Mouse (Mus musculus) urinary bladder, postnatal 14 days (tissue): Measurements from ENCODE around the gene Slc45a1.

Source experiments
- DNase-seq: peaks from one replicate; pipeline ENCODE4 v3.0.0; 2021; ENCODE audit warnings: low spot score

Gene Slc45a1

GRCm38 (mm10) chr4:150659926-150660610, 8.1 kb upstream of the Slc45a1 start:
- no peak for DNase-seq

DNA sequence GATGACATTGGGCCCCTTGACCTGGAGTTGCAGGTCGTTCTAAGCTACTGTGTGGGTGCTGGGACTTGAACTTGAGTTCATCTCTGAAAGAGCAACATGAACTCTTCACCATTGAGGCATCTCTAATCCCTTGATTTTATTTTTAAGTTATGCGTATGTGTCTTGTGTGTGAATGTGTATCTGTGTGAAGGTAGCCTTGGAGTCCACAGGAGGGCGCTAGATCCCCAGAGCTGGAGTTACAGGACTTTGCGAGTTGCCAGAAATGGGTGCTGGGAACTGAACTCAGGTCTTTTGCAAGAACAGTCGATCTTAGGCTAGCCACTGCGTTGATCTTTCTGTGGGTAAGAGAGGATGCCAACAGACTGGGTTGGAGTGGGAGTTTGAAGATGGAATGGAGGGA, 4.5 kb upstream of the Slc45a1 start:
- DNase-seq, result no peak

- DNase-seq, result peak; percentile 87
These were observed 4.0 kb upstream of the Slc45a1 start for GRCm38 (mm10) chr4:150655989-150656388.

GRCm38 (mm10) chr4:150653072-150653599, 1.2 kb upstream of the Slc45a1 start:
- peak; percentile 31 for DNase-seq

- DNase-seq, result no peak
These were observed 2.6 kb downstream of the Slc45a1 start for GRCm38 (mm10) chr4:150649327-150649726.

GRCm38 (mm10) chr4:150644299-150644698, 7.7 kb downstream of the Slc45a1 start:
- DNase-seq, result no peak

- no peak for DNase-seq
These were observed 15.3 kb downstream of the Slc45a1 start for GRCm38 (mm10) chr4:150636635-150637034.

DNA sequence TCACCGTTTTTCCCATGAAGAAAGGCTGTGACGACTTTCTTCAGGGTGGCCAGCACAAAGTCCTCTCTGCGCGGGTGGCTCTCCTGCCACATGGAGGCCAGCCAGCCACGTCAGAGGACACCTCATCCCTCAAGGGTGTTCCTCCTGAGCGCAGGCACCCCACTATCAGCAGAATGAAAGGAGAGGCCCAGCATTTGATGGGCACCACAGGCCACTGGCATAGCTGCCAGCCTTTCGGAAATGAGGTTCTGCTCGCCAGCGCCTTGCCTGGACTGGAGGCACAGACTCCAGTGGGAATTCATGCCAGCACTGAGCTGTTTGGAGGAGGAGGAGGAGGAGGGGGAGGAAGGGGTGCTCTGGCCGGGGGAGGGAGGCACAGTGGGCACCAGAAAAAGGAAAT, 16.4 kb downstream of the Slc45a1 start:
- DNase-seq, result no peak

DNA sequence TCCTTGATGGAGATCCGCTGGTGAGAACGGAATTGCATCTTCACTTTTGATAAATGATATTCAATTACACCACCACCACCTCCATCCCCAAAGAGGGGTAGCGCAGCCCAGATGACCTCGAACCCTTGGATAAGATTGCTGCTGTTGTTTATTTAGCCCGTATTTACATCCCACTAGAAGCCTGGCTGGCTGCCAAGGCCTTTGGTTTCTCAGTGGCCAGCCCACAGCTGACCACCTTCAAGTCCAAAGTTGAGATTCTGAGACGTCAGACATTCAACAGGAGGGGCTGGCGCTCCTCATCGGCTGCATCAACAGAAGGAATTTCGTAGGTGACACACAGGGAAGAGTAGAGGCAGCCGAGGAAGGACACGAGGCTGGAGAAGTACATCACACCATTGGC, 22.7 kb downstream of the Slc45a1 start:
- no peak for DNase-seq

- peak; percentile 75 for DNase-seq
These were observed 25.8 kb downstream of the Slc45a1 start for GRCm38 (mm10) chr4:150625951-150626732.

DNA sequence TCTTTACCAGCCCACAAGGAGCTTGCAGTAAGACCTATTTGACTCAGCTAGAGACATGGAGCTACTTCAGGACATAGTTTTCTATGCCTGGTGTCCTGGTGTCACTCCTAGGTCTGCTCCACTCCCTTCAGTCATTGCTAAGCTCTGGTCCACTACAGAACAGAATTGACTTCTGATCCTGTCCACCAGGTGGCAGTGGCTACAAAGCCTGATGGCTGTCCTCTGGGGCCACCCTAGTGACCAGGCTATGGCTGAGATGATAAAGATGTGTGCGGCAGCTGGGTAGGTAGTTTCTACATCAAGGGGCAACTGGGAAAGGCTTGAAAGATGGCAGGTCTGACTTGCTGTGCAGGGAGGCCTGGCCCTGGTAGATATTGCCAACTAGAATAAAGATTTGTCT, 26.5 kb downstream of the Slc45a1 start:
- peak; percentile 81 for DNase-seq

- DNase-seq, result no peak
These were observed 27.0 kb downstream of the Slc45a1 start for GRCm38 (mm10) chr4:150624933-150625332.

- DNase-seq, result no peak
These were observed 27.7 kb downstream of the Slc45a1 start for GRCm38 (mm10) chr4:150624214-150624823.

DNA sequence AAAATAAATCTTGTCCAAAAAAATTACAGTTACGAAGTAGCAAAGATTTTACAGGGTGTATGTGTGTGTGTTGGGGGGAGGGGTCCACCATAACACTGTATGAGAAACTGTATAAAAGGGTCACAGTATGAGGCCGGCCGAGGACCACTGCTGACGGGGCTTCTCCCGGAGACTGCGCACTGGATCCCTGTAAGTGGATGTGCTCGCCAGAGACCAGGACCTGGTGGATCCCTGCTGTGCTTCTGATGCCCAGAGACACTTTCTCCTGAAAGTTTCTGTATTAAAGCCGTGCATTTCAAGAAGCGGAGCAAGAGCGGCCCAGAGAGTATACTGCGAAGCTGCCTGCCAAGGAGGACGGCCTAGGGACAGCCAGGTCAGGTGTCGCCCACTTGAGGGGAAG, 29.3 kb downstream of the Slc45a1 start:
- DNase-seq, result no peak

DNA sequence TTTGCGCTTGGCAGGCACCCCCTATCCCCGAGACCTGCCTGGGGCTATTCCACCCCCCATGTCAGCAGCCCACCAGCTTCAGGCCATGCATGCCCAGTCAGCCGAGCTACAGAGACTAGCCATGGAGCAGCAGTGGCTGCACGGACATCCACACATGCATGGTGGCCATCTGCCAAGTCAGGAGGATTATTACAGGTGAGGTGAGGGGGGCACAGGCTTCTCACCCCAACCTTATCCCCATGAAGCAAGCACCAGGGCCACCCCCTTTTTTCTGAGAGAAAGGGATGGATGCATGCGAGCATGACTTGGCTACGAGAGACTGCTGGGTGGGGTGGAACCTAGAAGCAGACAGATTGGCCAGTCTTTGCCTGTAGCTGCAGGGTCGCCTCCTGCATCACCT, 33.0 kb downstream of the Slc45a1 start:
- DNase-seq, result no peak

DNA sequence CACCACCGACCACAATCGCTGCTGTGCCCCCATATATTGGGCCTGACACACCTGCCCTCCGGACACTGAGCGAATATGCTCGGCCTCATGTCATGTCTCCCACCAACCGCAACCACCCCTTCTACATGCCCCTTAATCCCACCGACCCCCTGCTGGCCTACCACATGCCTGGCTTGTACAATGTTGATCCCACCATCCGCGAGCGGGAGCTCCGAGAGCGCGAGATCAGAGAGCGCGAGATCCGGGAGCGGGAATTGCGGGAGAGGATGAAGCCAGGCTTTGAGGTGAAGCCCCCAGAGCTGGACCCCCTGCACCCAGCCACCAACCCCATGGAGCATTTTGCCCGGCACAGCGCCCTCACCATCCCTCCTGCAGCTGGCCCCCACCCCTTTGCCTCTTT, 35.1 kb downstream of the Slc45a1 start:
- no peak for DNase-seq

GRCm38 (mm10) chr4:150616029-150616420, 35.9 kb downstream of the Slc45a1 start:
- peak; percentile 67 for DNase-seq

GRCm38 (mm10) chr4:150615251-150616028, 36.5 kb downstream of the Slc45a1 start:
- no peak for DNase-seq

- DNase-seq, result no peak
These were observed 38.3 kb downstream of the Slc45a1 start for GRCm38 (mm10) chr4:150613715-150614114.

DNA sequence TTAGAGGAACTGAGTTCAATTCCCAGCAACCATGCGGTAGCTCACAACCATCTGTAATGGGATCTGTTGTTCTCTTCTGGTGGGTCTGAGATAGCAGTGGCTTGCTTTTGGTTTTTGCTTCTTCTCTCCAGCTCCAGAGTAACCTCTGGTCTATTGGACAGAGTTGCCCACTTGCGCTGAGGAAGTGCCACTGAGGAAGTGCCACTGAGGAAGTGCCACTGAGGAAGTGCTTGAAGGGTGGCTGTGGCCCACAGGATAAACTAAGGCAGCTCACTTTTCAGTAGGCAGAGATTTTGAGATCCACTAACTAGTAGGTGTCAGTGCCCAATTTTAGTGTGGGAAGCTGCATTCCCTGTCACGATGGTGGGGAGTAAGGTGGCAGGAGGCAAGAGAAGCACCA, 43.3 kb downstream of the Slc45a1 start:
- DNase-seq, result no peak

GRCm38 (mm10) chr4:150606449-150607161, 45.4 kb downstream of the Slc45a1 start:
- no peak for DNase-seq
